Mouse (Mus musculus) midbrain, postnatal 0 days (tissue): Measurements from ENCODE around the gene Poc1a. TPM values are rescaled to one million over a fixed set of nuclear protein-coding genes. Genes with fewer than 3 reads are reported as not detected.

ENCODE experiments used
- ATAC-seq: fragments of 200-750 bp; cut with Nextera tagmentation; 2 replicates; pipeline ENCODE4 v1.8.0; 2017; ENCODE audit warnings: moderate number of reproducible peaks, mild to moderate bottlenecking, moderate TSS enrichment, moderate library complexity; ENCODE audit not compliant: low FRiP score
- DNase-seq: peaks from one replicate; pipeline ENCODE4 v3.0.0-alpha.2; 2015; ENCODE audit warnings: low spot score
- H3K27ac ChIP-seq: fragments of 300-500 bp; sonication (generic); 2 replicates; pipeline ENCODE4 v1.5.1; 2014; ENCODE audit warnings: low read depth, mild to moderate bottlenecking, low read length, mixed read lengths
- H3K27me3 ChIP-seq: fragments of 300-500 bp; sonication (generic); 2 replicates; pipeline ENCODE4 v1.6.1; 2014; ENCODE audit warnings: low read length, control low read depth, mixed read lengths; ENCODE audit not compliant: insufficient read depth
- H3K36me3 ChIP-seq: fragments of 300-500 bp; sonication (generic); 2 replicates; pipeline ENCODE4 v1.6.1; 2014; ENCODE audit warnings: low read length, control low read depth, mixed read lengths; ENCODE audit not compliant: insufficient read depth
- H3K4me1 ChIP-seq: fragments of 300-500 bp; sonication (generic); 2 replicates; pipeline ENCODE4 v1.6.1; 2014; ENCODE audit warnings: mild to moderate bottlenecking, control low read depth, antibody characterized with exemption, low read length, mixed read lengths; ENCODE audit not compliant: insufficient read depth
- H3K4me2 ChIP-seq: fragments of 300-500 bp; sonication (generic); 2 replicates; pipeline ENCODE4 v1.6.1; 2014; ENCODE audit warnings: low read depth, mild to moderate bottlenecking, low read length, mixed read lengths; ENCODE audit not compliant: poor library complexity, severe bottlenecking
- H3K4me3 ChIP-seq: fragments of 300-500 bp; sonication (generic); 2 replicates; pipeline ENCODE4 v1.5.1; 2014; ENCODE audit warnings: low read depth, mild to moderate bottlenecking, low read length, moderate library complexity
- H3K9ac ChIP-seq: fragments of 300-500 bp; sonication (generic); replicated peaks from 2 replicates; pipeline ENCODE4 v1.6.1; 2014; ENCODE audit warnings: mild to moderate bottlenecking, low read length, moderate library complexity, mixed read lengths; ENCODE audit not compliant: poor library complexity, severe bottlenecking
- H3K9me3 ChIP-seq: fragments of 300-500 bp; sonication (generic); 2 replicates; pipeline ENCODE4 v1.6.1; 2016; ENCODE audit warnings: low read length, control low read depth
- CTCF ChIP-seq: IDR thresholded peaks from 2 replicates; pipeline ENCODE4 v1.5.1; 2016; ENCODE audit warnings: antibody characterized with exemption, mild to moderate bottlenecking
- WGBS: fragments of 180-500 bp; shearing (Covaris S2); extraction: QIAGEN DNeasy Blood & Tissue Kit; methylation state at CpG from one replicate; pipeline ENCODE4 v1.1.7; 2014; 5-methylcytosine and 5-hydroxymethylcytosine counted together
- polyA plus RNA-seq: library from polyadenylated mRNA; unstranded; fragments of >200 nt; fragmentation: Nextera tagmentation; extraction: Ambion mirVana; gene quantifications from 2 replicates; pipeline ENCODE4 v1.2.1, GENCODE M21; 2015
- total RNA-seq: library from RNA; depleted of rRNA; stranded (reverse); fragments of >200 nt; gene quantifications from 2 replicates; pipeline ENCODE4 v1.2.3, GENCODE M21; 2014

Gene Poc1a
- total and polyA plus RNA-seq, 2 experiments from 2014 or later, result 6.5 to 9.8 TPM

DNA sequence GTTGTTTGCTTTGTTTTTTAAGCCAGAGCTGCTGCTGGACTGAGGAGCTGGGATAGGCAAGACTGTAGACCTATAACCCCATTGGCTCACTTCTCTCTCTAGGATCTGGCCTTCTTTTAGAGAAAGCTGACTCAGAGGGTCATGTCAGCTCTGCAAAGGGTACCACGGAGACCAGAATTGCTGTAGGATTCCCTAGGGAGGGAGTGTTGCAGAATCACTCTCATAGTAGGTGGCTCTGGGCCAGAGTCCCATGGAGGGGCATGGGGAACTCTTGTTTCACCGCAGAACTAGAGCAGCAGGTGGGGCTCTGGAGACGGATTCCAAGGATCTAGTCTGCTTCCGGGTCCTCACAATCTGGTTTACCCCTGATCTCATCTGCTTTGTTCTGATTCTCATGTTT lies 7.1 kb upstream of the Poc1a start:
- no peak overlapping the region for H3K9ac ChIP-seq
- no peak overlapping the region for H3K27ac ChIP-seq
- no peaks in the 10 kb centered on the region for H3K36me3 ChIP-seq
- no peaks in the 10 kb centered on the region for H3K9me3 ChIP-seq
- 53% methylated on average over 4 of the region's 4 CpGs for WGBS
- H3K4me3 ChIP-seq, result no peak overlapping the region
- ATAC-seq, result no peak
- H3K4me1 ChIP-seq, result 0 out of 2 replicates have a peak, but pooled peaks cover 6% of the 10 kb centered on the region
- no peaks in the 10 kb centered on the region for H3K27me3 ChIP-seq
- no peak for DNase-seq
- no peak for TF ChIP-seq CTCF
- no peak overlapping the region for H3K4me2 ChIP-seq

DNA sequence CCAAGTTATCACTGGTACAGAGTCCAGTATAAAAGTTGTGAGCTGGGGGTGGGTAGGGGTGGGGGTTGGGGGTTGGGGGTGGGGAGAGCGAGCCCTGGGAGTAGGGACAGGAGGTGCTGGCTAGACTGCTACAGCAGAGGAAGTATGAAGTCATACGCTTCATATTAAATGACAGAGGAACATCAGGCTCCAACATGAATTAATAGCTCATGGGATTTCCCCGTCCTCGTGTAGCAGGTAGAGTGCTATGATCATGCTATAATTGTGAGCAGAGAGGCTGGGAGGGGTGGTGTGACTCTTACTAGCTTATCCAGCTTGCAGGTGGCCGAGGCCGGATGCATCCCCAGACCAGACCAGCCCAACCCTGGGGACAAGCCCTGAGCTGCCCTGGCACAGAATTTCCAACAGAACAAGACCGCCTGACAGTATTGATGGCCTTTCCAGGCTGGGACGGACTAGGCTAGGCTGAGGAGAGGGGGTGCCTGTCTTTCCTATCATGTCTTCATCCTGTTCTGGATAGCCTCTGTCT lies 6.1 kb upstream of the Poc1a start:
- WGBS, result 87% methylated on average over 8 of the region's 8 CpGs
- Histone ChIP-seq H3K4me1 (0 out of 2 replicates have a peak, but pooled peaks cover 3% of the 10 kb centered on the region), H3K4me2 (no peak overlapping the region), H3K27ac (no peak overlapping the region), H3K36me3 (no peaks in the 10 kb centered on the region), H3K9ac (no peak overlapping the region), H3K9me3 (no peaks in the 10 kb centered on the region), H3K4me3 (no peak overlapping the region), H3K27me3 (no peaks in the 10 kb centered on the region)
- ATAC-seq (no peak), DNase-seq (no peak)
- no peak for TF ChIP-seq CTCF

DNA sequence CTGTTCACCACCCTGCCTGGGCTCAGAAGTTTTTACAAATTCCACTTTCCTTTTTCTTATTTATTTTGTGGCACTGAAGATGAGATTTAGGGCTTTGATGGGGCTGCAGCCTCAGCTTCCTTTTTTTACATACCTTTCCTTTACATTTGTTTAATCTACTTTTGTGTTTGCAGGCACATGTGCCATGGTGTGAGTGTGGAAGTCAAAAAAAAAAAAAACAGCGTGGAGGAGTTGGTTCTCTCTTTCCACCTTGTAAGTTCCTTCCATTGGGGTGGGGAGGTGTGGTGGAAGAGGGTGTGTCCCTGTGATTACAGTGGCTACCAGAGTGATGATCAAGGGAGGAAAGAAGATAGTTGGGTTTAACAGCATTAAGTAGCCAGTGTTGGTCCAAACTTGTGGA lies 5.1 kb upstream of the Poc1a start:
- no peaks in the 10 kb centered on the region for H3K9me3 ChIP-seq

DNA sequence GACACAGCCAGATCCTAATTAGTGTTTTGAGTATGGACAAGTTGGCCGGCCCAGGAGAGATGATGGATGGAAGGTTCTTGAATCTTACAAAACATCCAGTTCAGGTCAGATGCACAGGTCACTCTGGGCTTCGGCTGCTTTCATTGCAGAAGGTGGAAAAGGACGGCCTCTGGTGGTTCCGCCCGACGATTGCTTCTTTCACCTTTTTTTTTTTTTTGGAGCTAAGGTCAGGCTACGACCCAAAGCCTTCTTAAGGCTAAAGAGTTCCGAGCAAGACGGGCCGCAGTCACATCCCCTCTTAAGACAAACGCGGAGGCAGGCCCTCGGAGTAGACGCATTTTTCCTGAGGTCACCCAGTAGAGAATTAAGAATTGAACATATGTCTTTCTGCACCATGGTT lies 475 bp upstream of the Poc1a start:
- Histone ChIP-seq H3K9me3 (no peaks in the 10 kb centered on the region), H3K4me2 (peak overlapping the region; percentile 93), H3K4me1 (peaks cover 3% of the 10 kb centered on the region; the same call in 1 of the 2 replicates), H3K4me3 (peak overlapping the region; percentile 45), H3K27ac (peak overlapping the region; percentile 80), H3K27me3 (no peaks in the 10 kb centered on the region), H3K36me3 (0 out of 2 replicates have a peak, but pooled peaks cover 3% of the 10 kb centered on the region), H3K9ac (peak overlapping the region; percentile 56; the same call in 1 of the 2 replicates)
- under 1% methylated on average over 14 of the region's 14 CpGs for WGBS
- TF ChIP-seq CTCF, result peak; percentile 78
- ATAC-seq (peak; percentile 52), DNase-seq (peak; percentile 82)

More for the DNA sequence above, 5.1 kb upstream of the Poc1a start:
- 88% methylated on average over 1 of the region's 1 CpGs for WGBS
- no peak for ATAC-seq
- no peak overlapping the region for H3K4me2 ChIP-seq
- H3K4me1 ChIP-seq, result no peaks in the 10 kb centered on the region
- DNase-seq, result no peak
- H3K4me3 ChIP-seq, result no peak overlapping the region
- H3K9ac ChIP-seq, result no peak overlapping the region
- no peaks in the 10 kb centered on the region for H3K27me3 ChIP-seq
- TF ChIP-seq CTCF, result no peak
- H3K27ac ChIP-seq, result no peak overlapping the region
- H3K36me3 ChIP-seq, result no peaks in the 10 kb centered on the region

DNA sequence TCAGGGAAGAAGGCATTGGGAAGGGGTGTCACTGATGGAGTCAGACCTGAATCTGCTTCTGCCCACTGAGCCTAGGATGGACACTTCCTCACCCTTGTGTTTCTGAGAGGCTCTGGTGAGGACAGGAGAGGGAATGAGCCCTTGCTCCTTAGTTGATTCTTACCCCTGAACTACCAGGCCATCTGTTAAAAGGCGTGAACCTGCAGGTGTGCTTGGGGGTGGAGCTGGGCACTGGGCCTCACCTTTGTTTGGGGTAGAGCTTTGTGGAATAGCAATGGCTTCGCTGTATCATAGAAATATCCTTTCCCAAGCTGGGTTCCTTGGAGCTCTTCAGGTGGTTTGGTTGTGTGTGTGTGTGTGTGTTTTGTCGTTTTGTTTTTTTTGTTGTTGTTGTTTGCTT lies 1.2 kb downstream of the Poc1a start:
- 75% methylated on average over 3 of the region's 3 CpGs for WGBS
- no peak for ATAC-seq

DNA sequence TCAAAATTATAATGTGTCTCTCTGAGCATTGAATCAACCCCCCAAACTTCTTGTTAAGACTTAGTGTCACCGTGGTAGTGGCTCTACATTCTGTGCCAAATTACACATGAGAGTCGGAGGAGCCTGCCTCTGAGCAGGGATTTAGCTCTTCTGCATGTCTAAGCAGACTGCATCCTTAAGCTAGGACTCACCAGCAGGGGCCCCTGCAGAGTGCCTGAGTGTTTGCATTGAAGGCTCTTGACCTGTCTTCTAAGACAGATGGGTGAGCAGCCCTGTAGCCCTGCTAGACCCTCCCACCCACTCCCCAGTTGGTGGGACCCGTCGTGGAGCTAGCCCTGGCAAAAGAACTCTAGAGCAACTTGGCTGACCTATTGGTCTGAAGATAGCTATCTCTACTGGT lies 6.3 kb downstream of the Poc1a start:
- peak; percentile 36 for TF ChIP-seq CTCF
- Histone ChIP-seq H3K27me3 (no peaks in the 10 kb centered on the region), H3K9ac (no peak overlapping the region), H3K27ac (no peak overlapping the region), H3K9me3 (no peaks in the 10 kb centered on the region), H3K4me1 (no peaks in the 10 kb centered on the region), H3K36me3 (peaks cover 6% of the 10 kb centered on the region; the same call in 1 of the 2 replicates), H3K4me3 (no peak overlapping the region), H3K4me2 (no peak overlapping the region)
- WGBS, result 59% methylated on average over 4 of the region's 4 CpGs
- DNase-seq (no peak), ATAC-seq (no peak)

More for the DNA sequence above, 1.2 kb downstream of the Poc1a start:
- H3K4me1 ChIP-seq, result peaks cover 3% of the 10 kb centered on the region; the same call in 1 of the 2 replicates
- H3K27me3 ChIP-seq, result no peaks in the 10 kb centered on the region
- no peak overlapping the region for H3K27ac ChIP-seq
- no peak for TF ChIP-seq CTCF
- no peak for DNase-seq
- H3K9ac ChIP-seq, result no peak overlapping the region
- H3K9me3 ChIP-seq, result no peaks in the 10 kb centered on the region
- H3K4me3 ChIP-seq, result no peak overlapping the region; the same call in 1 of the 2 replicates
- 0 out of 2 replicates have a peak, but pooled peaks cover 3% of the 10 kb centered on the region for H3K36me3 ChIP-seq
- peak overlapping the region; percentile 93 for H3K4me2 ChIP-seq
